In the genomic region with DNA sequence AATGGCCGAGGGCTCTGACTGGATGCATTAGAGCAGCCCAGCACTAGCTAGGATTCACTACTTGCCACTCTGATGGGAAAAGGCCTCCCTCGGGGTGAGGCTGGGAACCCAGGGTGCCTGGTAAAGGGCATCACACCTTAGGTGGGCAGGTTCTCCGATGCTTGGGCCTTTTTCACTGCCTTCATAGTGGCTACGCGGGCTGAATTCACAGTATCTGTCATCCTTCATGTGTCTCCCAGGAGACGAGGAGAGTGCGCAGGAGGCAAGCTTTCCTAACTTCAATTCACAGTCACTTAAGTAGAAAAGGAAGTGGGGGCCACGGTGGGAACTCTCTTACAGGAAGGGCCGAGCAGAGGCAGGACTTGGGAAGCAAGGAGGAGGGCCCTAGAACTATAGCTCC, we compare ENCODE assay signal across 16 mouse cellular contexts. TPM values are rescaled to one million over a fixed set of nuclear protein-coding genes. Genes with fewer than 3 reads are reported as not detected.
DNase-seq lines count a peak whose midpoint lies in the region; ATAC-seq and TF ChIP-seq lines count a peak whose summit lies in the region.
"Had no signal": no experiment of that assay in that cellular context is flagged by ENCODE, and none has a peak within 500 bp of the region (broad histone marks: within the 10 kb centered on the region; RNA-seq: fewer than 3 reads in every experiment).

No protein-coding gene starts in this region.

- no peaks in the 10 kb centered on the region; the same call in 1 of the 2 replicates for H3K27me3 ChIP-seq in hindbrain, embryonic 10.5 days (ENCODE audit: insufficient read depth, poor library complexity, severe bottlenecking)
- H3K27me3 ChIP-seq in hindbrain, embryonic 11.5 days (ENCODE audit: control insufficient read depth, insufficient read depth, low read length), result no peaks in the 10 kb centered on the region
- no peaks in the 10 kb centered on the region for H3K27me3 ChIP-seq in stomach, embryonic 15.5 days (replicated peaks)
- no peaks in the 10 kb centered on the region for H3K27me3 ChIP-seq in stomach, postnatal 0 days (ENCODE audit: control insufficient read depth, insufficient read depth, low read length)
- no peaks in the 10 kb centered on the region for H3K27me3 ChIP-seq in intestine, postnatal 0 days (replicated peaks; ENCODE audit: control insufficient read depth, insufficient read depth, low read length)
- H3K27me3 ChIP-seq: forebrain, embryonic 15.5 days; Patski had no signal

- H3K4me3 ChIP-seq in hindbrain, embryonic 10.5 days, result no peak overlapping the region
- H3K4me3 ChIP-seq in hindbrain, embryonic 11.5 days (ENCODE audit: low read depth, low read length), result no peak overlapping the region
- no peak overlapping the region for H3K4me3 ChIP-seq in stomach, embryonic 15.5 days (replicated peaks)
- no peak overlapping the region for H3K4me3 ChIP-seq in stomach, postnatal 0 days (ENCODE audit: low read depth, low read length)
- H3K4me3 ChIP-seq in intestine, postnatal 0 days (ENCODE audit: low read depth, low read length), result no peak overlapping the region
- H3K4me3 ChIP-seq: forebrain, embryonic 15.5 days had no signal

- TF ChIP-seq CTCF in stomach, postnatal 0 days (IDR thresholded peaks at IDR 0.05; ENCODE audit: low read depth), result no peak
- TF ChIP-seq CTCF in intestine, postnatal 0 days (IDR thresholded peaks at IDR 0.05; ENCODE audit: low read depth), result no peak

- no peaks in the 10 kb centered on the region for H3K9me3 ChIP-seq in hindbrain, embryonic 10.5 days
- no peaks in the 10 kb centered on the region for H3K9me3 ChIP-seq in hindbrain, embryonic 11.5 days (ENCODE audit: control insufficient read depth, low read length)
- H3K9me3 ChIP-seq in stomach, embryonic 15.5 days, result no peaks in the 10 kb centered on the region
- no peaks in the 10 kb centered on the region for H3K9me3 ChIP-seq in stomach, postnatal 0 days (ENCODE audit: control insufficient read depth, low read length)
- no peaks in the 10 kb centered on the region for H3K9me3 ChIP-seq in intestine, postnatal 0 days (ENCODE audit: control insufficient read depth)
- H3K9me3 ChIP-seq: forebrain, embryonic 15.5 days had no signal

- H3K9ac ChIP-seq in hindbrain, embryonic 11.5 days (ENCODE audit: low read depth, low read length), result no peak overlapping the region
- H3K9ac ChIP-seq in stomach, embryonic 15.5 days, result no peak overlapping the region
- no peak overlapping the region for H3K9ac ChIP-seq in stomach, postnatal 0 days (ENCODE audit: low read length)
- H3K9ac ChIP-seq in intestine, postnatal 0 days (ENCODE audit: low read depth, low read length), result no peak overlapping the region
- H3K9ac ChIP-seq: forebrain, embryonic 15.5 days had no signal

- H3K36me3 ChIP-seq in hindbrain, embryonic 10.5 days, result peaks cover 20% of the 10 kb centered on the region
- no peaks in the 10 kb centered on the region for H3K36me3 ChIP-seq in hindbrain, embryonic 11.5 days (ENCODE audit: control insufficient read depth, insufficient read depth, low read length)
- peaks cover 7% of the 10 kb centered on the region; the same call in 1 of the 2 replicates for H3K36me3 ChIP-seq in stomach, embryonic 15.5 days
- H3K36me3 ChIP-seq in stomach, postnatal 0 days (ENCODE audit: control insufficient read depth, insufficient read depth, low read length), result peaks cover 2% of the 10 kb centered on the region; the same call in 1 of the 2 replicates
- peaks cover 46% of the 10 kb centered on the region for H3K36me3 ChIP-seq in intestine, postnatal 0 days (ENCODE audit: control insufficient read depth, insufficient read depth)

- ATAC-seq in hindbrain, embryonic 11.5 days (ENCODE audit: low FRiP score), result no peak
- no peak for ATAC-seq in stomach, embryonic 15.5 days (ENCODE audit: insufficient read depth, low FRiP score, low read depth)
- ATAC-seq in stomach, postnatal 0 days (ENCODE audit: low FRiP score, low TSS enrichment), result no peak
- no peak for ATAC-seq in intestine, postnatal 0 days
- ATAC-seq: activated CD4-positive, CD25-positive, alpha-beta regulatory T cell, adult 4 months; forebrain, embryonic 15.5 days; hindbrain, embryonic 16.5 days; Patski had no signal

- H3K4me1 ChIP-seq in hindbrain, embryonic 10.5 days (replicated peaks), result peaks cover 38% of the 10 kb centered on the region
- no peaks in the 10 kb centered on the region for H3K4me1 ChIP-seq in hindbrain, embryonic 11.5 days (replicated peaks; ENCODE audit: control insufficient read depth, insufficient read depth, low read length)
- peaks cover 14% of the 10 kb centered on the region for H3K4me1 ChIP-seq in stomach, embryonic 15.5 days
- H3K4me1 ChIP-seq in stomach, postnatal 0 days (replicated peaks; ENCODE audit: control insufficient read depth, insufficient read depth), result no peaks in the 10 kb centered on the region; the same call in 1 of the 2 replicates
- H3K4me1 ChIP-seq in intestine, postnatal 0 days (replicated peaks; ENCODE audit: control insufficient read depth, insufficient read depth, low read length), result no peaks in the 10 kb centered on the region
- H3K4me1 ChIP-seq: forebrain, embryonic 15.5 days had no signal

- no peak for TF ChIP-seq EP300 in stomach, postnatal 0 days (optimal IDR thresholded peaks at IDR 0.05)

- H3K4me2 ChIP-seq in hindbrain, embryonic 11.5 days (replicated peaks; ENCODE audit: low read depth, low read length), result no peak overlapping the region
- H3K4me2 ChIP-seq in stomach, embryonic 15.5 days, result no peak overlapping the region
- no peak overlapping the region for H3K4me2 ChIP-seq in stomach, postnatal 0 days (replicated peaks; ENCODE audit: low read depth)
- no peak overlapping the region for H3K4me2 ChIP-seq in intestine, postnatal 0 days (replicated peaks; ENCODE audit: low read depth)
- H3K4me2 ChIP-seq: forebrain, embryonic 15.5 days had no signal

- peak overlapping the region; percentile 64 for H3K27ac ChIP-seq in hindbrain, embryonic 10.5 days
- H3K27ac ChIP-seq in hindbrain, embryonic 11.5 days (ENCODE audit: low read depth, low read length), result no peak overlapping the region
- peak overlapping the region; percentile 21; the same call in 1 of the 2 replicates for H3K27ac ChIP-seq in stomach, embryonic 15.5 days
- no peak overlapping the region for H3K27ac ChIP-seq in stomach, postnatal 0 days (replicated peaks)
- H3K27ac ChIP-seq in intestine, postnatal 0 days (ENCODE audit: low read depth, low read length), result 0 out of 2 replicates have a peak overlapping the region, but pooled peaks have one; percentile 15
- H3K27ac ChIP-seq: forebrain, embryonic 15.5 days had no signal

- peak; percentile 4 for DNase-seq in gastrocnemius, postnatal 25 days
- DNase-seq in gastrocnemius, adult 18-20 months (ENCODE audit: low spot score), result no peak
- no peak for DNase-seq in hindbrain, embryonic 10.5 days (ENCODE audit: low spot score)
- no peak for DNase-seq in hindbrain, embryonic 11.5 days (ENCODE audit: low spot score)
- DNase-seq in stomach, postnatal 0 days (ENCODE audit: low spot score), result no peak
- DNase-seq in adipocyte (ENCODE audit: low spot score), result no peak
- DNase-seq: cerebellum, postnatal 10 days; kidney, adult 8-10 months; layer of hippocampus, postnatal 36 days; right cerebral cortex, postnatal 14 days had no signal

- WGBS in hindbrain, embryonic 10.5 days, result 67% methylated on average over 9 of the region's 9 CpGs
- 63% methylated on average over 9 of the region's 9 CpGs for WGBS in hindbrain, embryonic 11.5 days
- WGBS in stomach, embryonic 15.5 days, result 65% methylated on average over 9 of the region's 9 CpGs
- WGBS in stomach, postnatal 0 days, result 64% methylated on average over 9 of the region's 9 CpGs
- 60% methylated on average over 9 of the region's 9 CpGs for WGBS in intestine, postnatal 0 days

RNA-seq across cellular contexts. Expression of gene Lgals9, which starts 29.1 kb away (rescaled TPM):
- 1 to 10 TPM; 9.7 to 9.8 TPM for total RNA-seq in gastrocnemius, postnatal 25 days (2021)
- total RNA-seq in gastrocnemius, adult 18-20 months (2021), result 1 to 10 TPM; 6.0 to 9.3 TPM
- polyA plus RNA-seq in hindbrain, embryonic 10.5 days (2016; fragmentation: Nextera tagmentation; extraction: Ambion mirVana), result 4.3 and 5.7 TPM in 2 replicates
- polyA plus RNA-seq in hindbrain, embryonic 11.5 days (2014; fragmentation: Nextera tagmentation; extraction: Ambion mirVana), result 6.8 and 7.7 TPM in 2 replicates
- polyA plus RNA-seq in stomach, embryonic 15.5 days (2015; fragmentation: Nextera tagmentation; extraction: Ambion mirVana), result 64.1 and 65.1 TPM in 2 replicates
- polyA plus RNA-seq in stomach, postnatal 0 days (2015; fragmentation: Nextera tagmentation; extraction: Ambion mirVana), result 412 and 435 TPM in 2 replicates
- 526 and 586 TPM in 2 replicates for polyA plus RNA-seq in intestine, postnatal 0 days (2015; fragmentation: Nextera tagmentation; extraction: Ambion mirVana)

Comparison
In these comparisons a context has a peak if more than half of its experiments do, and no peak if none do; other contexts are left out.
1. H3K27ac ChIP-seq: peak in hindbrain, embryonic 10.5 days (single experiment), stomach, embryonic 15.5 days (single experiment) and intestine, postnatal 0 days (single experiment); none in hindbrain, embryonic 11.5 days (single experiment) and stomach, postnatal 0 days (single experiment).